Mouse (Mus musculus) lung, postnatal 14 days (tissue): ENCODE measurements around the gene Rras2.

ENCODE experiments used
- DNase-seq: peaks from one replicate; pipeline ENCODE4 v3.0.0; 2021

Rras2 gene

GRCm38 (mm10) chr7:114110500-114110899 lies 7.1 kb downstream of the Rras2 start:
- no peak for DNase-seq

- DNase-seq: no peak
Observed at GRCm38 (mm10) chr7:114105886-114106285, 11.7 kb downstream of the Rras2 start.

GRCm38 (mm10) chr7:114103629-114104347 lies 13.8 kb downstream of the Rras2 start:
- DNase-seq: peak; percentile 32

- DNase-seq: no peak
Observed at GRCm38 (mm10) chr7:114103152-114103551, 14.4 kb downstream of the Rras2 start.

GRCm38 (mm10) chr7:114102609-114103008 lies 15.0 kb downstream of the Rras2 start:
- DNase-seq: no peak

- no peak for DNase-seq
Observed at GRCm38 (mm10) chr7:114101412-114101811, 16.2 kb downstream of the Rras2 start.

- DNase-seq: no peak
Observed at GRCm38 (mm10) chr7:114093548-114094174, 23.9 kb downstream of the Rras2 start.

GRCm38 (mm10) chr7:114090892-114091545 lies 26.6 kb downstream of the Rras2 start:
- no peak for DNase-seq

GRCm38 (mm10) chr7:114090231-114090630 lies 27.4 kb downstream of the Rras2 start:
- DNase-seq: no peak

- no peak for DNase-seq
Observed at GRCm38 (mm10) chr7:114088918-114089317, 28.7 kb downstream of the Rras2 start.

- DNase-seq: no peak
Observed at GRCm38 (mm10) chr7:114087986-114088385, 29.6 kb downstream of the Rras2 start.

- no peak for DNase-seq
Observed at GRCm38 (mm10) chr7:114087341-114087740, 30.2 kb downstream of the Rras2 start.

GRCm38 (mm10) chr7:114086021-114086710 lies 31.4 kb downstream of the Rras2 start:
- no peak for DNase-seq

GRCm38 (mm10) chr7:114083760-114084159 lies 33.8 kb downstream of the Rras2 start:
- DNase-seq: no peak

GRCm38 (mm10) chr7:114083088-114083487 lies 34.5 kb downstream of the Rras2 start:
- DNase-seq: no peak

GRCm38 (mm10) chr7:114081633-114082420 lies 35.8 kb downstream of the Rras2 start:
- DNase-seq: no peak

- DNase-seq: no peak
Observed at GRCm38 (mm10) chr7:114080250-114080649, 37.3 kb downstream of the Rras2 start.

GRCm38 (mm10) chr7:114079343-114079742 lies 38.2 kb downstream of the Rras2 start:
- no peak for DNase-seq

GRCm38 (mm10) chr7:114074595-114074994 lies 43.0 kb downstream of the Rras2 start:
- DNase-seq: no peak

- DNase-seq: no peak
Observed at GRCm38 (mm10) chr7:114074133-114074532, 43.4 kb downstream of the Rras2 start.

GRCm38 (mm10) chr7:114071851-114072616 lies 45.5 kb downstream of the Rras2 start:
- DNase-seq: no peak

GRCm38 (mm10) chr7:114071395-114071794 lies 46.2 kb downstream of the Rras2 start:
- DNase-seq: no peak
